Mouse (Mus musculus) spleen, postnatal 10 days (tissue): ENCODE measurements at regions not wholly inside any gene's neighbourhood (a gene's known extent, or its start where the extent isn't known, plus 50 kb on each side); places are given as distances from the start of the nearest gene placed in this dataset.
"Not testable (repeated sequence)": the region's sequence is repeated elsewhere in the genome, so short reads cannot be mapped to it uniquely, and the experiment has no call there.

Source experiments
- DNase-seq, 2 experiments: peaks; one replicate each; pipeline ENCODE4 v3.0.0; 2021 to 2022; ENCODE audit warnings: low spot score in 2 of 2

DNA sequence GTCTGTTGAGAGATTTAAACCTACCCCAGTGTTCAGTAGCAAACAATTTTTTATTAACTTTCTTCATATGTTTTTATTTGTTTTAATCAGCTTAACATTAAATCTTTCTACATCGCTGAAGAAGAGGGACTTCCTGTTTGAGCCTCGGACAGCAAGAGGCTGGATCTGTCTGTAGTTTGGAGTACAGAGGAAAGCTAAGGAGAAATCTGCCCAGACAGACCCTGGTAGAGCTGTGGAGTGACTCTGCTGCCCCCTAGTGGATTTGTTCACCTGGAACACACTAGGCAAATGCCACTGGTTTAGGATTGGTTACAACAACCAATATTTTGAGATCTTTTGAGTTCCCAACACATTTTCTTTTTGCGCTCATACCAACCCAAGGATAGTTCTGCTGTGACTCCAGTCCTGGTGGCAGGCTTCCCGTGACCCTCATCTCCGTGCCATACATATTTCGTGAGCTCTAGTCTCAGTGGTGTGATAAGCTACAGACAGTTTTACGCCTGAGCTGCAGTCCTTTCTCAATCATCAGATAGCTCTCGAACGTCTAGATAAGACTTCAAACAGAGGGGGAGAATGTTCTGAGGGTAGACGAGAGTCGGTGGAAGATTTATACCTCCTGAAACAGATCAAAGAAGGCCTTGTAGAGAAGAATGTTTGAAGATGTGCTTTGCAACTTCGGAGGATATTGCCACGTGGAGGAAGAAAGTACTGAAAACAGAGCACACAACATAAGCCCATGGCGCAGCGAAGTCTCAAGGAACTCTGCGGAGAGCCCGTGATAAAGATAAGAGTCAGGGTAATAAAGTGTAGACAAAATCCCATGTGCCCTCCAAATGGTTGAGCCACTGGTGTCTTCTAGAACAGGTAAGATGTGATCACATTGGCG is 119.0 kb upstream of the Nabp1 start:
- peak; percentile 42 to 78 for DNase-seq

DNA sequence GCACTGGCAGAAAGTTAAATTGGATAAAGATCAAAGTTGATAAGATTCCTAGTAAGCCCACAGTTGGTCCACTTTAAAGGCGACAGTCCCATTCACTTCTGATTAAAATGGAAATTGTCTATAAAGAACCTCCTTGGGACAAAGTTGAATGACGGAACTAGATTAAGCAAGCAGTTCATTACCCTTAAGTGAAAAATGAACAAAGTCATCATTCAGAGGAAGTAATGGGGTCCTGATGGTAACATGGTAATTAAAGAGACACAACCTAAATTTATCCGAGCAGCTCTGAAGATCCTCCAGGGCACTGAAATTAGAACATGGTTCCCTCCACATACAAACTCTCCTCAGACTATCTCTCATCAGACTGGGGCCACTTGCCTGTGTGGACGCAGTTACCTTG is 116.4 kb upstream of the Nabp1 start:
- DNase-seq: no peak

DNA sequence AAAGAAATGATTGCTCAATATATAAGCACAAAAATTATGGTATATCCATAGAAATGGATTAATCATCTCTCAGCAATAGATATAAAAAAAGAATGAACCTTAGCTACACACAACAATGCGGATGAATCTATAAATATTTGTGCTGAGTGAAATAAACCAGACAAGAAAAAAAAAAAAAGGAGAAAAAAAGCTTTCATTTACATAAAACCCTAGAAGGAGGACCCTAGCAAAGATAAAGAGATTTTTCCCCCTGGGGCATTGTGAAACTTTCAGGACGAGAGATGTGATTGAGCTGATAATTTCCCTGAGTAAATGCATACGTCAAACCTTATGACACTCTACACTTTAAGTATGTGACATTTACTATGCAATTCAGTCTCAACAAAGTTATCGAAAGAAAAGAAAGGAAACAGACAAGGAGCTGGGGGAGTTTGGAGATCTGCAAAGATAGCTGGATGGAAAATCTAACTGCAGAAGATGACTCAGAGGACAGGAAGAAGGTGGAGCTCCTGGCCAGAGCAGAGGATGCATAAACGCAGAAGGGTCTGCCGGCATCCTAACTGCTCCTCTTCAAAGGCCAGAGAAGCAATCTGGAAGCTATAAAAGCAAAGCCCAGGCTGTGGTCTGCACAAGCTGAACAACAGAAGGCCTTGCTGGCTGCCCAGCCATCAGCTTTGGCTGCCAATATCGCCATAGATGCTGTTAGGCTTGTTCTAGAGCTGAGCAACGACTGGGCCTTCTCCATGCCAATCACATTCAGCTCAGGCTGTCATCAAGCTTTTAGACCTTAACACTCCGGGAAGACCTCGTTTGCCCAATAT is 115.6 kb upstream of the Nabp1 start:
- DNase-seq: no peak

DNA sequence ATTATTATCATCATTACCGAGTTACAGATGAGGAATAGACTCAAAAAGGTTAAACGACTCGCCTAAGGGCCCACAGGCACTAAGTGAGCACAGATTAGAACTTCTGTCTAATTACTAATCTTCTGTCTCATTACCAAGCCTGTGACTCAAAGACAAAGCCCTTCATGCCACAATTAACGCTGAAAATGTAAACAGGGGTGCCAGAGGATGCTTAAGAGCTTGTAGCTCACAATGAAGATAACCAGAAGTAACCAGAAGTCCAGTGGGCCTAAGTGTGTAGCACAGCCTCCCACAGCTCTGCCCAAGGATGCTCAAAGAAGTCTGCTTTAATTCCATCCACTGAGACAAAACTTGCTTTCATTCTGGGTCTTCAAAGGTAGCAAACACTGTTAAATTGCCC is 113.7 kb upstream of the Nabp1 start:
- DNase-seq: no peak

DNA sequence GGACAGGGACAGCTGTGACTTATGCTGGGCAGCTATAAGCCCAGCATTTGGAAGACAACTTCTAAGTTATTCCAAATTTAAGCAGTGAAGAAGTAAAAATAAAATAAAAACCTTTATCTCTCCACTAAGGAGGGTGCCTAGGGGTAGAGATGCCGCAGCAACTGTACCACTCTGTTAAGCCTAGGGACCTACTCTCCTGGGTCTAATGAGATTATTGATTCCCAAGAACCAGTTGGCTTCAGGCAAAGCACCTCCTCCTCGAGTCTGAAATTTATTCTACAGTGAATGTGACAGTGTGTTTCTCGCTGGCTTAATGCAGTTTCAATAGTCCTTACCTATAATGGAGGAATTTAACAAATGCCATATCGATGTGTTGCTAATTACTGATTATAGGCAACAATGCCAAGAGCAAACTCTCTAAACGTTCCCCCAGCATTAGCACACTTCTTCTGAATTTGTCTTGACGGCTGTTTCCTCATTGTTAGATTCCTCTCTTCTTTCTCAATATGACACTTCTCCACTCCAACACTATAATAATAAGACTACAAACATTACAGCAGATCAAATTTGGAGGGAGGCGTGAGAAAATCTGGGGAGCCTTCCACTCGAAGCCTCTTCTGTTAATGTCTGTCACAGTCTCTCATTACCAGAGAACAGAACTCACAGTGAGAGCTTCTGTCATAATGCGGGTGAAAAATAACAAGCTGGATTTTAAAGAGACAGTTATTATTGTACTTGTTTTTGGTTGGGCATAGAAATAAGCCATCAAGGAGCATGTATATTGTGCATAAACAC is 112.6 kb upstream of the Nabp1 start:
- no peak for DNase-seq

DNA sequence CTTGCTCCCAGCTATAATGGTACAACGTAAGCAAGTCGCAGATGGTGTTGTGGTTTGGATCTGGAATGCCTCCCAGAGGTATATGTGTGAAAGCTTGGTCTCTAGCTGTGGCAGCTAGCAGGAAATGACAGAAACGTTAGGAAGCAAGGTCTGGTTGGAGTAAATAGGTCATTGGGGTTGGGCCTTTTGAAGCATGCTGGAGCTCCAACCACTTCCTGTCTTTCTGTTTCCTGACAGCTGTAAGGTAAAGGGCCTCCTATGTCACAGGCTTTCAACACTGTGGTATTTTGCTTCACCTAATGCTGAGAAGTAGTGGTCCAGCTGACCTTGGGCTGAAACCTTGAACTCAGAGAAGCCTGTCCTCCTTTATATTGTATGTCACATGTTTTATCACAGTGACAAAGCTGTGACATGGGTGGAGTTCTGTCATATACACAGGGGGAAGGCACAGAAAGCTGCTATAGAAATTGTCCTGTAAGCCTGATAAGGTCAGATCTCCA is 106.8 kb upstream of the Nabp1 start:
- no peak for DNase-seq

DNA sequence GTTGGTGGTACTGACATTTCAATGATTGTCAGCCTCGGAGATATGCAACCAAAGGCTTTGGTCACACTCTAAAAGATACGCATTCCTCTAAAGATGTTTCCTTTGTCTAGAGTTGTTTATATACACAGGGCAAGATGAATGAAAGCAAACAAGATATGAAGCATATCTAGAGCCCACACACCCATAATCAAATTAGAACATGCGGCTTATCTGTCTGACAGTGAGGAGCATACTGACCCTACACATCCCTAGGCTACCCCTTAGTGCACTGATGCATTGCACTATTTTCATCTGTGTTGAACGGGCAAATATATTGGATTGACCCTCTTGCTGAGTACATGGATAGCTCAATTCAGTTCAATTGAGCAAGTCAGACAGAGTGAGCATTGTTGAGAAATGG is 105.6 kb upstream of the Nabp1 start:
- no peak for DNase-seq

DNA sequence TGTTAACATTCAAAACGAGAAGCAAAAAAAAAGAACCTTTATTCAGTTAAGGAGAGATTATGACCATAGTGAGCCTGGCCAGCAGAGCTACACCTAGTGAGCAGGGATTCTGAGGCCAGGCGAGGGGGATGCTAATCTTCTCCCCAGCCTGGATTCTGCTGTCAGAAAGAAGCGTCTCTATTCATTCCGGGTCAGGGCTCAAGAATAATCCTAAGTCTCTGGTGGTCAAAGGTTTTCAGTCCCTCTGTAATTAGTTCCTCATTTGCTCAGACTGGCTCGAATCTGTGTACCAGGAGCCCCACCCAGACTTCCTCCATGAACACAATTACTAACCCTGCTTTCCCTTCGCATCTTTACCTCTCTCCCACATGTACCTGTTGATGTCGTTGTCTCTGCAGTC is 101.8 kb upstream of the Nabp1 start:
- DNase-seq: no peak

DNA sequence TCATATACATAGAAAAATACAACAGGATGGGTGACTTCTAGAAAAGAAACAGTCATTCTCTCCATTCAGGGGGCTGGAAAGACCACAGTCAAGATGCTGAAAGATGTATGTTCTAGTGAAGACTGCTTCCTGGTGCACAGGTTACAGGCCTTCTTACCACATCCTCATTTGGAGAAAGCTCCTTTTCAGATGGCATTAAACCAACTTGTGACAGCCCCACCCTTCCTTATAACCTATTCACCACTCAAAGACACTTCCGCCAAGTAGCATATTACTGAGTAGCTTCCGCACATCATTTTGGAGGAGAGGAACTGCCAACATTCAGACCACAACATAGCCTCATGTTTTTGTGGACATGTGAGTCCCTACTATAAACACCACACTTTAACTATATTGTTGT is 99.5 kb upstream of the Nabp1 start:
- no peak for DNase-seq

DNA sequence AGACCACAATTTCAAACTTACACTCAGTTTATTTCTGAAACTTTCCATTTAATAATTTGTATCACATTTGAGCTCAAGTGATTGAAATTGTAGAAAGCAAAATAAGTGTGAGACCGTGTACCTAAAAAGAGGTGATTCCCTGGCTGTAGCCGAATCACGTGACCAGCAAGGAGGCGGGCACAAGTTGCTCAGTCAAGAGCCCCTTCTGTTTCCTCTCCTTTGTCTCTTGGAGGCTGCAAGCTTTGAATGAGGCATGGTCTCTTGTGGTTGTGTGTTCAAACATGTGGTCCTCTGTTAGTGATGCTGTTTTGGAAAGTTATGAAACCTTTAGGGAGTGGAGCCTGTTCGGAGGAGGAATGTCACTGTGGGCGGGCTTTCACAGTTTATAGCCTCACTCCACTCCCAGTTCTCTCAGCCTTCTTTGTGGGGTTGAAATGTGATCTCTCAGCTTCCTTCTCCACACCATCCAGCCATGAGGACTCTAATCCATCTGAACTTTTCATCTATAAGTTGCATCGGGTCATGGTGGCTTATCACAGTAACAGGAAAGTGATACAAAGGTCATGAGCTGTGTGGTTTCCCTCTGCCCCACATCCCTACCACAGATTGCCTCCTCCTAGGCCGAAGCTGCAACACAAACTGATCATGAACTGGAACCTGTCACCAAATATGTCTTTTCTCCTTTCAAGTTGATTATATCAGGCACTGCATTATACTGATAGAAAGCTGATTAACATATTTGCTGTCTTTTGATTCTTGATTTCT is 94.3 kb upstream of the Nabp1 start:
- no peak for DNase-seq

DNA sequence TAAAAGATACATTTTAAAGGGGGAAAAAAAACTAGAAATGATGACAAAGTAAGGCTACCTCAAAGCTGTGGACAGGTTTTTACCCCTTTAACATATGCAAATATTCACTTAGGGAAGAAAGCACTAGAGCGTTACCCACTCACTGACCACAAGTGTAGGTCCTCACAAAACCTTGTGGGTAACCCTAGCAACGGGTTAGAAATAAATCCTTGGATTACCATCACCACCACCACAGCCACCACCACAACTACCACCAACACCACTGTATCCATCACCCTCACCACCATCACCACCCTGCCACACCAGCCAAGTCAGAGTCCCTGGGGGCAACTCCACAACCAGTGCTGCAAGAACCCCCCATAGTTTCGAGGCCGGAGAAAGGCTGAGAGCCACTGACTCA is 91.4 kb upstream of the Nabp1 start:
- no peak for DNase-seq

DNA sequence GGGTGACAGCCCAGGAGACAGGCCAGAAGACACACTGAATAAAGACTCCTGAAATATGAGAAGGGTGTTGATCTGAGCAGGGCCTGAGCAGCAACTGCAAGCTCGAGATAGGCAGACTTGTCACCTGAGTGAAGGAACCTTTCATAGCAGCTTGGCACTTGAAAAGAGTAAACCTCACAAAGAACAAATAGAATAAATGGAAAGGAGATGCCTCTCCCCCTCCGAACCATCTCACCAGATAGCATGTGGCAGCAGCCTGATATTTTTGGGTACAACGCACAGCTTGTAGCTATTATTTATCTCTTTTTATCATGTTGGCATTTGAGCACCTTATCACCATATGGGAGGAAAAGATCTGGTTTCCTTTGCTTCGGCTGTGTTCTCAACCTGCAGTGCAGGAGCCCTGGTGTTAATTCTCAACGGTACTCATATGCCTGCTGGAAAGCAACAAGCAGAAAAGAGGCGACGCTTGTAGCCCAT is 88.0 kb upstream of the Nabp1 start:
- no peak for DNase-seq

DNA sequence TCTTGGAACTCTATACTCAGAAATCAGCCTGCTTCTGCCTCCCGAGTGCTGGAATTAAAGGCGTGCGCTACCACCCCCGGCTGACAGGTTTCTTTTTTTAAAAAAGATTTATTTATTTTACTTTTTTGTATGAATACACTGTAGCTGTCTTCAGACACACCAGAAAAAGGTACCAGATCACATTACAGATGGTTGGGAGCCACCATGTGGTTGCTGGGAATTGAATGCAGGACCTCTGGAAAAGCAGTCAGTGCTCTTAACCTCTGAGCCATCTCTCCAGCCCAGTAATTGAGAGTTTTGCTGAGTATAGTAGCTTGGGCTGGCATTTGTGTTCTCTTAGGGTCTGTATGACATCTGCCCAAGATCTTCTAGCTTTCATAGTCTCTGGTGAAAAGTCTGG is 78.4 kb upstream of the Nabp1 start:
- DNase-seq: not testable (repeated sequence)

DNA sequence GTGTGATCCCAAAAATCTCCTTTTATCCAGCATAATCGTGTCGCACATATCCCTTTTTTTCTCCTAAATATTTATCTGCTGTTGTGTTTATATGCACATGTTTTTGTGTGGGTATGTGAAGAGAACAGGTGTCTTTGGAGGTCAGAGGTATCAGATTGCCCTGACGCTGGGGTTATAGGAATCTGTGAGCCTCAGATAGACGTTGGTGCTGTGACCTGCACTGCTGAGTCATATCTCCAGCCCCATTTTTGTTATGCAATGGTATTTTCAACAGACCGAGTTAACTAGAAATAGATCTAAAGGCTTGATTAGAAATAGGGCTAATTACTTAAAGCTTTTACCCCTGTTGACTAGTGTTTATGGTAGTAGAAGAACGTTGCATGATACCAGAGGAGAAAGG is 75.5 kb upstream of the Nabp1 start:
- DNase-seq: no peak

DNA sequence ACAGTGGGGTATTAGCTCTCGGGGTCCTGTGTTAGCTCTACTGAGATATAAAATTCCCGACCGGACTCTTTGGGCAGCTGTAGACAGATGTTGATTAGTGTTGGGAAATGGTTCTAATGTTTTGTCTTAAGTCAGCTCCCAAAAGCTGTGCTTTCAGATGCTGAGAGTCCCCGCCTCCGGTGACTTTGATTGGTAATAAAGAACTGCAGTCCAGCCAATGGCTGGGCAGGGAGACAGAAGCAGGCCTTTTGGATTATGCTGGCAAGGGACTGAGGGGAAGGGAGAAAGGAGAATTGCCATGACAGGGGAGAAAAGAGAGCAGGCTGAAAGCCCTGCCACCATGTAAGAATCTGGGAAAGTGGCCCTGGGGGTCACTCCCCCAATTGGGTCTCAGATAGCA is 73.4 kb upstream of the Nabp1 start:
- no peak for DNase-seq

DNA sequence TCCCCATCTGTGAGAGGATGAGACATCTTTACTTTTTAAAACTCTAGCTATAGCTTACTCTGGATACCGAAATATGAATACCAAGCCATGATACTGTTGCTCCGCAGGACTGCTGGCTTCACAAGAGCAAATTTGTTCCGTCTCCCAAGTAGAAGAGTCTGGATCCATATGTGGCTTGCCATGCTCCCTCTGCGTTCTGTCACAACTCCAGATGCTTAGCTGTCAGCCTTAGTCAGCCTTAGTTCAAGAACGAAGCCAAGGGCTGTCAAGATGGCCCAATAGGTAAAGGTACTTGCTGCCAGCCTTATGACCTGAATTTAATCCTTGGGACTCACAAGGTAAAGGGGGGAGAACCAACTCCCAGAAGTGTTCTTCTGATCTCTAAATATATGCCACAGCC is 64.6 kb upstream of the Nabp1 start:
- DNase-seq: no peak

DNA sequence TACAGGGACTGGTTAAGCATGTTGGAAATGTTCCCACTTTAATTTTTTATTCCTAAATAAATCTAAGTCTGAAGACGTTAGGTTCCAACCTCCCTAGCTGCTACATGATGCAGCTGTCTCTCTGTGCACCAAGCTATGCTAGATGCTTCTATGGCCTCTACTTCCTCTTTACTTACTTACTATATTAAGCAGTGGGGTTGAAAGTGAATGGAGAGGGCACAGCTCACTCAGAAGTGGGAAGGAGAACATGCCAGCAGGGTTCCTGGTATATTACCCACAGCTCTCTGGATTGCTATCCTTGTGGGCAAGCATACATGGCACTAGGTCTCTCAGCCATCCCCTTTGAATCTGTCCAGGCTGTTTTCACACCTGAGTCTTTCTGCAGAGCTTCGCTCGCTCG is 61.4 kb upstream of the Nabp1 start:
- DNase-seq: no peak

DNA sequence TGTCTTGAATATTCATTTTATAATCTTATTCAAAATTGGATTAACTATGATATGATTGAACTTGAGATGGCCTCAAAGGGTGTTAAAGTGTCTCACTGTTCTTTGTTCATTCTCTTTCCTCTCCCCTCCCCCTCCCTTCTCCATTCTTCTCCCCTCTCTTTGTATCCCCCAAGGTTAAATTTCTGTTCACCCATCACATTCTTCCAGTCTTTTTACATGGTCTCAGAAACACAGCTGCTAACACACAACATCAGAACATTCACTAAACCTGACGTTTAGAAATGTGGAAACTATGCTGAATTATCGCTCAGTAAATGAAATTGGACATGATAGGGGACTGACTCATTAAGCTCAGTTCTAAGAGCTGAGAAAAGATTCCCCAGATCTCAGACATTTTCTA is 60.6 kb upstream of the Nabp1 start:
- DNase-seq: no peak

DNA sequence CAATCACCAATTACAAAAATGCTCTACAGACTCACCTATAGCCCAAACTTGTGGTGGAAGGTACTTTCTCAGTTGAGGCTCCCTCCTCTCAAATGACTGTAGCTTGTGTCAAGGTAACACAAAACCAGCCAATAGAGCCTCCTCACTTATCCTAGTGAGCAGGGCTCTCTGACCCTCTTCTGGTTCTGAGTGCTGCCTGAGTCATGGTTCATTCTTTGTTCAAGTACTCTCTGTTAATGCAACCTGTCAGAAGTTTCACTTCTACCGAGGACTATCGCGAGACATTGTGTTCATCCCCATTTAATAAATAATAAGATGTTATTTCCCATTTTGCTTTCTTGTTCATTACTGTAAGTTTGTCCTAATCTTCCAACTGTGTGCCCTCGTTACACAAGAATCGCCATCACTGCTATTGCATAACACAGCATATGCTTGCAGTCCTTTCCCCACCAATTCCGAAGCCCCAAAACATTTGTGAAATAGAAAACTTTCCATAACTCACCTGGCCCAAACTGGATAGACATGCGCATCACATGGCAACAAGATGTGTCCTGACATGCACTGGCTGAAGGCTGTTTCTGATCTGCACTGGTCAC is 59.6 kb upstream of the Nabp1 start:
- DNase-seq: no peak

DNA sequence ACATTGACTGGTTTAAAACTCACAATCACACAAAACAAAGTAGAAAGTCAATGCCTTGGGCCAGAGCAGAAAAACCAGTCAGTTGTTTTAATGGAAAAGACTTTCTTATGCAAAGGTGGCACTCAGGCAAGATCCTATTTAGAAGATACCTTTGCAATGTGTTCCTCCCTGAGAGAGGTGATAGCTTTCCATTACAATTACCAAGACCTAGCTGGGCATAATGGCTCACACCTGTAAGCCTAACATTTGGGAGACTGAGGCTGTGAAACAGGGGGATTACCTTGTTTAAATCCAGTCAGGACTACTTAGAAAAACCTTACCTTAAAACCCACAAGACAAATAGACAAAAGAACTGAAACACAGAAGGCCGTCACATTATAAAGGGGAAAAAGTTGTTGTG is 57.9 kb upstream of the Nabp1 start:
- no peak for DNase-seq

DNA sequence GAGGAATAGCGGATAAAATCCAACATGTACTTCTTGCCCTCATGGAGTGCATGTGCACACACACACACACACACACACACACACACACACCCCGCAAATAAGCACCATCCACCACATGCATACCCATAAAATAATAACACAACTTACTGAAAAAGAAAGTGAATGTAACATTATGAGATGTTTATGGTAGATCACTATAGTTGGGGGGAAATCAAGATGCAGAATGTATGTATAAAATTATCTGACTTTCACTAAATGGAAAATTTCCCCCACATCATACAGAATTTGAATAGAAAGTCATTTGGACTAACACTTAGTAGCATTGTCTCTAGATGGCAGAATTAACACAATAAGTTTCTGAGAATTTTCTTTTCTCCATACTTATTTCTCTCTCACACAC is 57.2 kb upstream of the Nabp1 start:
- DNase-seq: no peak
